Mouse (Mus musculus) layer of hippocampus, postnatal 10 days (tissue): ENCODE data around the gene Lrpprc. TPM values are rescaled to one million over a fixed set of nuclear protein-coding genes. Genes with fewer than 3 reads are reported as not detected.
A peak's percentile ranks its signal among the peaks of the same experiment; 100 is the strongest.

Experiments used
- DNase-seq, 2 experiments: peaks; one replicate each; pipeline ENCODE4 v3.0.0; 2021; ENCODE audit warnings: low spot score in 2 of 2
- total RNA-seq, 2 experiments: library from RNA; stranded (reverse); gene quantifications; 2 replicates each; pipeline ENCODE4 v1.2.3; 2021

Lrpprc gene
- total RNA-seq, 2 experiments from 2014 or later: 67.2 to 75.3 TPM

DNA sequence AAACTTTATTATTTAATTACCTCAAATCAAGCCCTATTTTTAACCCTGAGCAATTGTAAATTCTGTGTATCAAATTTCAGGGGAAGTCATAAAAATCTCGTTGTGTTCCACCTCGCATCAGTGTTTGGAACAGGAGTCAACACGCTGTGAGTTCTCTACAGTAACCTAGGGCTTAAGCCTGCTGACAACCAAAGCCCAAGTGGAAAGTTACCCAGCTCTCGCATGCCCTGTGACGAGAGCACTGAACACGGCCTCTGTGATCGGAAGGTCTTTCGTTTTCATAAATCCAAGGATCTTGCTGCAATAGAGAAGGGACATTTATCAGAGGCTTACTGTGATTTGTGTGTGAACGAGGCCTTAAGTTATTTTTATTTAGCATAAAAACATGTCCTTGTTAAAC is 18.7 kb downstream of the Lrpprc start:
- no peak for DNase-seq

DNA sequence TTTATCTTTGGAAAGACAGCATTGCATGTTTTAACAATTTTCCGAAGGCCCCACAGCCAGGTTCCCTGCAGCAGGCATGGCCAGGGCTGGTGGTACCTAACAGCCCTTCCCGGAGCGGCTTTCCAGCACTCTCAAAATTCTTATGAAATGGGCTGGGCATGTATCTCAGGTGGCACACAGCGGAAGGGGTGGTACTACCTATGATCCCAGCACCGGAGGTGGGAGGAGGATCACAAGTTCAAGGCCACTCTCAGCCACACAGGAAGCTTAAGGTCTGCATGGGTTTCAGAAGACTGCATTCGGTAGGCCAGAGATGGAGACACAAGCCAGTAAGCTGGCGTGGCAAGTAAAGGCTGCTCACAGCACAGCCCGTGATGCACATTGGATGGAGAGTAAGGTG is 31.6 kb downstream of the Lrpprc start:
- DNase-seq: no peak

DNA sequence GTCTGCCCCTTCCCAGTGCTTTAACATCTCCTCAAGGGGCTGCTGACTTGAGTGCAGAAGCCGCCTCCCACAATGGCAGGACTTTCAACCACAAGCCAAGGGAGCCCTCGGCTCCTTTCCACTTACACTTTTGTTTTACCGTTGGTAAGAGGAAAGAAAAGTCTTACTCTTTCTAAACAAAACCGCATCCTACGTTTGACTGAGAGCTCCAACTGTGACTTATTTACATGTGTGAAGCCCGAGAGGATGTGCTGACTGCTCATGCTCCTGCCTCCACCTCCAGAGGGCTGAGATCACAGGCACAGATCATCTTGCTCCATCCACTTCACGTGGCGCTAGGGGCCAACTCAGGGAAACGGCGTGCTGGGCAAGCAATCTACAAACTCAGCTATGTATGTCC is 32.2 kb downstream of the Lrpprc start:
- DNase-seq: no peak

DNA sequence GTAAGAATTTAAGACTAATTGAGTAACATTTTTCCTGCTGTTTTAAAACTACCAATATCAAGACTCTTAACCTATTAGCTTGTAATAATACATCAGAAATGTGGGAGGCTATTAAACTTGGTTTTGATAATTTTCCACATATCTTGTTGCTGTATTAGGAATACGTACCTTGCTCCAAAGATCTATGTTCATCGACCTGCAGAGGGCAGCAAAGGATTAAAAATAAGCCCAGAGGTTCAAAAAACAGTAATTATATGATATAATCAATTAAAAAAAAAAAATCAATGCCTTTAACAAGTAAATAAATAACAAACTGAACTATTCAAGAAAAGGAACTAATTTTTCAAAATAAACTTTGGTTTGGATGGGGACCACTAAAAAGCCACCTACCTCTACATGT is 34.5 kb downstream of the Lrpprc start:
- DNase-seq: peak; percentile 18 to 38

DNA sequence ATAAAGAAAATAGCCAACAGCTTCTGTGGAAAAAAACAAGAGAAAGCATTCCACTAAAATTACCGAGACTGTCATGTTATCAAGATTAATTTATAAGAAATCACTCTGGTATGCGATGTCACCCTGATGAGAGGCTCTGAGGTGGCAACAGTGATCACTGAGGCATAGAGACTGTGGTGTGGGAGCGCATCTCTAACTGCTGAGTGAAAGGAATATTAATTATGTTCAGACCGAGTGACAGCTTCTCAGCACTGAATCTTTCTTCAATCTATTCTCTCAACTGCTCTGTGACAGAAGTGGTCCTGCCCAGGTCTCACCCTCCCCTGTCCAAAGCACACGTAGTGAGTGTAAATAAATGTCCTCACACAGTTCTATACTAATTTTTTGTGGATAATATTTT is 37.1 kb downstream of the Lrpprc start:
- no peak for DNase-seq

DNA sequence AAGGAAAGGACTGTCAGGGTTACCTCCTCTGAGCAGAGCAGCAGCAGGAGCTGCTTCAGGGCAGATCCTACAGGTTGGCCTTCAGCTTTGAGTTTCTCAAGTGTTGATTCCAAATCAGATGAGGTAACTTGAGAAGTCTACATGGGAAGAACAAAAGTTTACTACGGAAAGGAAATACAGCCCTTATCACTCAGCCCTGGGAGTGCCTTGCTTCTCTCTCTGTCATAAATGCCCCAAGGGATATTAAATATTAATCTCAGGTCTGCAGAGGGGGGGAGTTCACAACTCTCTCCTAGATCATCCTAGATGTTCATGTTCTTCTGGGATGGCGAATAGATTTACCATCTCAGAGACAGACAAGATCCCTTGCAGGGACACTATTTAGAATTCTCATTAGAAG is 38.3 kb downstream of the Lrpprc start:
- no peak for DNase-seq

DNA sequence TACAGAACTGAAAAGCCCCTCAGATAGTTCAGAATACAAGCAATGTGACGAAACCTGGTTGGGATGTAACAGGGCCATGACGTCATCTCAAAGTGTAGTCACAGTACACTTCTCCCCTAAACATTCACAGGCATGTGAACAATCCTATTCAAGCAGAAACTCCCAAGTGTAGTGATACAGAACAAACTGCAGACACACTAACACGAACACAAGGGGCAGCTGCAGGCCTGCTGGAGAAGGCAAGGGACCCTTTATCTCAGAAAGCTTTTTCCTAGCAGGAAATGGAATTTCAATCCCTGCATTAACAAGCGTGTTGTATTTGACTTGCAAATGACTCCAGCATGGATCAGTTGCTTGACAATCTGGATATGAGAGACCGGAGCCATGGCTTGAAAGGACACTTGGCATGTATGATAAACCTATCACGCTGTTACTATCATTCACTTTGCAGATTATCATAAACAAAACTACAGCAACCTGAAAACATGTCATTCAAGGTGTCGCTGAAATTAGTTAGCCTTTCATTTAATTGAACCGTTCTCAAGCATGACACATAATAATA is 38.9 kb downstream of the Lrpprc start:
- DNase-seq: no peak

DNA sequence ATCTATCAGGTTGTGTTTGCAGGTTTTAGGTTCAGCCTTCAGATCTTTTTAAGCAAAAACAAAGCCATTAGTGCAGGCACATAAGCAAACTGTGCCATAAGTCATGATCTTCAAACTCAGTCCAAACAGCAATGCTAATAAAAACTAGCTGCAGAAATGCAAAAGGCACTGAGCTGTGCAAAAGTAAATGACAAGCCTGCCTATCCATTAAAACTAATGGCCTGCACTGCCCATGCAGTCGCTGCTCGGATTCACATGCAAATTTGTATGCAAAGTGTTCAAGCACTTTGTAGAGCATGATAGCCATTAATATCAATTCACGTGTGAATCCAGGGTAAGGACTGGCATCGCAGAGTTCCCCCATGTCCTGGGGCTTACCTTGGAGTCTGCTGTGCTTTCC is 40.5 kb downstream of the Lrpprc start:
- DNase-seq: no peak

DNA sequence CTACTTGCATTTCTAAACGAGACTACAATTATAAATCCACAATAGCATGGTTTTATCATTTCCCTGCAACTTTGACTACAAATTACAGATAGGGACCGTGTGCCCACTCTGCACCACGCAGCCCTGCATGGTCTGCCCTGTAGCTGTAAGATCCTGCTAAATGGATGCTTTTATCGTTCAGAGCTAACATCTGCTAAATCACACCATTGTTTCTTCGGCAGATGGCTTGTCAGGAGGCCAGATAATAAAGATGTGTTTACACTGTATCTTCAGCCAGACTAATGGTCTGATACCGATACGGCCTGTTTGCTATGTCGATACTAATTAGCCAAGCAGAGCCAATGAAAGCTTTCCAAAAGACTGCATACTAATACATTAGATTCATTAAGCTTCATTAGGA is 41.3 kb downstream of the Lrpprc start:
- DNase-seq: no peak

DNA sequence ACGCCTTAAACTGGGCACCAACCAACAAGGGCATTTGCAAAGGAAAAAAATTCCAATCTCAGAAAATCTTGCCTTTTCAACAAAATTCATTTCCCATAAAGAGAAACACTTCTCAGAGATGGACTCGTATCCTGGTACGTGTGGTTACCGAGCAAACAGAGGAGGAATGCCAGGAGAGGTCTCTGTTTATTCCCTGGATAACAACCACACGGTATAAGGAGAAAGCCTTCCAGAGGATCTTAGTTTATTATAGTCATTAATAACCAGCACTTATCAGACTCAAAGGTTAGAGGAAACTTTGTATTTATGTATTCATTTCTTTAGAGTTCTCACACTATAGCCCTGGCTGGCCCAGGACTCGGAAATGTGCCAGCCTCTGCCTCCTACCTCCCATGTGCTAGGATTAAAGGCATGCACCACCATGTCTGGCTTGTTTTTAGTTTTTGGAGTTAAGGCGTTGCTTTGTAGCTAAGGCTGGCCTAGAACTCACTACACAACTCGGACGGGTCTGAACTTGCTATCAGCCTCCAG is 42.4 kb downstream of the Lrpprc start:
- DNase-seq: no peak

DNA sequence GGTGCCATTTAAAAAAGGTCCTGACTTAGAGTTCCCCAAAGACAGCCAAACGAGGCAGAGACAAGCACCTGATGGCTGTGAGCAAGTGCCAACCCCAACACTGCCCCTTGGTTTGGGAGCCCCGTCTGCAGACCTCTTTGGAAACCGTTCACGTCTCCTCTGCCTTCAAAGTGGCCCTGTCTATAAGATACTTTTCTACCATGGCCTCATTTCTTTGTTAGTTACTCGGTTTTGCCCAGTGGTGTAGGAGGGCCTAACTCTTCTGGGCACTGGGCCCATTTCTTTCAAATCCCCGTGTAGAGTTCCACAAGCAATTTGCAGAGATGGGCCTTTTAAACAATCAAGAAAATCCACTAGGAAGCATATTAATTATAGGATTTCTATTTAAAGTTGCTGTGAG is 43.4 kb downstream of the Lrpprc start:
- peak in 1 of 2 experiments; percentile 31 for DNase-seq

DNA sequence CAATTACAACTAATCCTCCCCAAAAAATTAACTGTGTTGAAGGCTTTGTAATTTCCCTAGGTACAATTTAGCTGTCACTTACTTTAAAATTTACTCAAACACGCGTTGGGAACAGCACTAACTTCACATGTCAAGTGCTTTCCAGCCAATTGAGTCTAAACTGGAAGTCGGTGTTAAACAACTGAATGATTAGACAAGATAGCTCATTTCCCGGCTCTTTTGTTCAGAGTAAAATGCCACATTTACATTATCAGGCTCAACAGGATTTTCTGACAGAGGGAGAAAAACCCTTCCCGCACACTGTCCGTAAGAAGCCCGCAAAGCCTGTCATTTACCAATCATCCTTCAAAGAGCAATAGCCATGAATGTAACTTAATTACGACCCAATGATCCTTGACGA is 45.6 kb downstream of the Lrpprc start:
- no peak for DNase-seq

DNA sequence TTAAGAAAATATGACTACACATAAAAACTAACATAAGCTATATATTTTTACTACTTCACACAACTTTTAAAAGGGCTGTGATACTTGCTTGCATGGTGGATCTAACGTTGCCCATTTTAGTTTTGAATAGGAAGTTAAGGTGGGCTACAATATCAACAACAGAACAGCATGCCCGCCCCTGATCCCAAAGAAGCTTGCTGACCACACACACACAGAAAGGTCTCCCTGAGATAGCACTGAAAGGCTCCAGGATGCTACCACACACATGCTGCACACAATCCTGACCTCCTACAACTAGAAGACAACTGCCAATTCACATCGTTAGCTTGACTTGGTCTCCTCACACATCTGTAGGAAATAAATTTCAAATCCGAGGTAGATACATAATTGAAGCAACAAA is 46.3 kb downstream of the Lrpprc start:
- DNase-seq: no peak

DNA sequence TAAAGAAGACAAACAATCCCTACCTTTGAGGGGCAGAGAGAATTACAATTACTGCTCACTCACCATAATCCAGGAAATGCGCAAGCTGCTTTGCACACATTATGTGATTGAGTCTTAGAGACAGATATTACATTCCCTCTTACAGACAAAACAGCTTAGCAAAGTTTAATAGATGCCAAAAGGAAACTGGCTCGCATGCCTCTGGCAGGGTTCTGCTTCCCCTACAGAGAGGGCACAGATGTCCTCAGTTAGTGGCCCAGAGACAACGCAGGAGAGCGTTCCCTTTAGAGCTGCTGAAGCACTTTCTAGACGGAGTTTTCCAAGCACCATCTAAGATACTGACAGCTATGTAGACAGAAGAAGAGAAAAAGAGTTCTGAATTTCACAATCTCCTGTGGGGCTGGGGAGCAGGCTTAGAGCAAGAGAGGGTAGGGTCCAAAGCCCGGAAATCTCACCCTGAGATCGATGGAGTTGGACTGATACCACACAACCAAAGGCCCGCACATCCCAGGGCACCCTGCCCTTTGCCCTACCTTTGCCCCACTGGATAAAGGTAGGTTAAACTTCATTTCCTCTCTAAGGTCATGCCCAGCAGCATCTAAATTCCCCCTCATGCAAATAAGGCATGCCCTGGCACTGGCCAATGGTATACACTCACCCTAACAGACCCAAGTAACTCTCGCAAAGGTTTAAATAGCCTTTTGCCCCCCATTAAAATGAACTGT is 52.4 kb downstream of the Lrpprc start:
- DNase-seq: no peak

DNA sequence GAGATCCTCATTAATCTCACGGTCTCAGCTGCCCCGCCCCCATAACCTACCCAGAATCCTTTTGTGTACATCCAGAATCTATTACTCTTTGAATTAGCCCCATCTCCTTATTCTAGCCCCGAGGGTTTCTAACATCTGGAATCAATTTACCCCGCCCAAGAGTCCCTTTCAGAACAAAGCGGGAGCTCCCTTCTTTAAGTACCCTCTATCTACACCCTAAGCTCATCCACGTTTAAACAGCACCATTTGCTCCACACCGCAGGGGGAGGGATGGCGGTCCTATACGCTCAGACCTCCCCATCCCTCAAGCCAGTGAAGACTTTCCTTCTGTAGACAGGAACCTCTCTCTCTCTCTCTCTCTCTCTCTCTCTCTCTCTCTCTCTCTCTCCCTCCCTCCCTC is 53.9 kb downstream of the Lrpprc start:
- no peak for DNase-seq

DNA sequence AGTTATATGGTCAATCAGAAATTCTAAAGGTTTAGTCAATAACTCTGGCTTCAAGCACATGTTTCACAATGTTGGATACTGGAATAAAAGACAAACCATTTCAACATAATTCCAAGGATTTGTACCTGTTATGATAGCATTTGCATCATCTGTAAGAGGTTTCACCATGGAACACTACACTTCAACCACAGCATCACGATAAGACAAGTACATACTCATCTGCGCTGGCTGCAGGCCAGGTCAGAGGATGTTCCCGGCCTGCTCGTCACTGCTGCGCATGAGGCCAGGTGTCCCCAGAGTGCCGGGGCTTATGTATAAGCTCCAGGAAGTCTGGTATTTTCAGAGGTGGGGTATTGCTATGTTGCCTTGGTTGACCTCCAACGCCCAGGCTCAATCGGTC is 58.0 kb downstream of the Lrpprc start:
- no peak for DNase-seq

DNA sequence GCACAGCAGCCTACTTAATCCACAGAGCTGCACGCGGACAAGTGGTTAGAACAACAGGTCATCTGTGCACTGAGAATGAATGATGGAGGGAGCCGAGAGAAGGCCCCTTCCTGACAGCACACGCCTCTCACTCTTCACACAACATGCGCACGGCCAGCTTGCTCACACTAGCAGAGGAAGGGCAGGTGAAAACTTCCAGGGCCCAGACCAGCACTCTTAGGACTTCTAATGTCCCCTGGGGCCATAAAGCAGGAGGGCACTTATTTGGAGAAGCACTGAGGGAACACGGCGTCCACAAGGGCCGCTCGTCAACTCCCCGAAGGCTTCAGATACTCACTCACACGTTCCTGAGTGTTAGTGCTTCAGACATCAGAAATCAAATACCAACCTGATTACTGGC is 59.2 kb downstream of the Lrpprc start:
- DNase-seq: no peak

DNA sequence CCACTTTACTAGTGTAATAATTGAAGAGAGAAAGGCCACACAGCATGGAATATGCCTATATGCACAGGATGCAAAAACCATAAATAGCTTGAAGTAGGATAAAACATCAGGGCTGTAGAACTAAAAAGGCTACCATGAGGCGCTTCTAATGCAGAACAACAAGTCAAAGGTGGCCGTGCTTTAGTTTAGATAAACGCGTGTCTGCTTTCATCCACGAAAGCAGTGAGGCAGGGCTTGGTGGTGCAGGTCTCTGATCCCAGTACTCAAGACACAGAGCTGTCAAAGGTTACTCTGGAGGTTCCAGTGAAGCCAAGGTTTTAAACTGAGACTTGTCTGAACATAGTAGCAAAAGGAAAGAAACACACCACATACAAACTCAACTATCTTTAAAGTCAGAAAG is 61.4 kb downstream of the Lrpprc start:
- DNase-seq: no peak

DNA sequence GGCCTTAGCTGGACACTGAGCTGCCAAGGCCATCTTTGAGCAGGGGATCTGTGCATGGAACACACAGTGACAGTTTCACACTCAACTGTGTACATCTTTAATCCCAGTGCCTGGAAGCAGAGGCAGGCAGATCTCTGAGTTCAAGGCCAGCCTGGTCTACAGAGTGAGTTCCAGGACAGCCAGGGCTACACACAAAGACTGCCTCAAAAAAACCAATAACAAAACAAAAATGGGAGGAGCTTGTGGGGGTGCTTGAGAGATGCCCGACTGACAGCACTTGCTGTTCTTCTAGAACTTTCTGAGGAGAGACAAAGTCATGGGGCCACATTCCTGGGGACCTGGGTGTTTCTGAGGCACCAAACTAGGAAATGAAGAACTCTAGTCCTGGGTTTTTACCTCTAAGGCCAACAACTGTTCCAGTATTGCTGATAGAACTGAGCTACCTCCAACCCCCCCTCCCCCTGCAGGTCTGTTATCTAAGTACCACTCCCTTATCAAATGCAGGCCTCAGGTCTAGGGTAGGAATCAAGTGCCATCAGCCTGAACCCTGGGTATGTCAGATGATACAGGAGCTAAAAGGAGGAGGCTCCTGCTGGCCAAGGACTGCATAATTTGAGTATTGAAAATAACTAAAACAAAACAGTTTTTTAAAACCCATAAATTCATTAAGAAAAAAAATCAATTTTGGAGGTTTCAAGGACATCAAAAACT is 62.2 kb downstream of the Lrpprc start:
- DNase-seq: no peak

DNA sequence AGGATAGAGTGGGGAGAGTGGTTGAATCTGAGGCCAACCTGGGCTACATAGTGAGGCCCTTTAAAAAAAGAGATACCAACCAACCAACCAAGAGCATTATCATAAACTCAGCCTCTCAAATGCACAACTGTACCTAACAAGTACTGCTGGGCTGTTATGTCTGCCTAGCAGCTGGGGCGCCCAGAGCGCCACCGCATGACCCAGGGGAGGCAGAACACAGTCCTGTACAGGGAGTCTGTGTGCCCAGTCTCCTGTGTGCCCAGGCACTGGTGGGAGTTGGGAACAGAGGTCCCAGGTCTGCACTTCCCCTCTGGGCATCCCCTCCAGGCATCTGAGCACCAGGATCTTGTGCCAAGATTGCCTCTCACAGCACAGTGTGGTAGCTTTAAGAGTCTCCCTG is 65.4 kb downstream of the Lrpprc start:
- DNase-seq: no peak

DNA sequence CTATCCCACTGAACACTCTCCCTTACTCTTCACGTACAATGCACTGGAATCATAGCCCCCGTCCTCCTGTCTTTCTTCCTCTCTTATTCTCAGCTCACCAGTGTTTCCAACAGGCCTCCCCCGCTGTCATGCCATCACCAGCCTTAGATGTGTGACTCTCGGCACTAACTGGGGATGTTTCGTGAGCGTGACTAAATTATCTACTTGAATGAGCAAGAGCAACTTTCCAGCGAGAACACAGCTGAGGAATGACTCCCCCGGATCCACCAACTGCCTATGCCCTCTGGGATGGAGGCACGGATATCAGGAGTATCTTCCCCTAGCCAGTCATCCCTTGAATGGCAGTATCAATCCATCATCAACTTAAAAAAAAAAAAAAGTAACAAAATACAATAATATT is 66.6 kb downstream of the Lrpprc start:
- no peak for DNase-seq

DNA sequence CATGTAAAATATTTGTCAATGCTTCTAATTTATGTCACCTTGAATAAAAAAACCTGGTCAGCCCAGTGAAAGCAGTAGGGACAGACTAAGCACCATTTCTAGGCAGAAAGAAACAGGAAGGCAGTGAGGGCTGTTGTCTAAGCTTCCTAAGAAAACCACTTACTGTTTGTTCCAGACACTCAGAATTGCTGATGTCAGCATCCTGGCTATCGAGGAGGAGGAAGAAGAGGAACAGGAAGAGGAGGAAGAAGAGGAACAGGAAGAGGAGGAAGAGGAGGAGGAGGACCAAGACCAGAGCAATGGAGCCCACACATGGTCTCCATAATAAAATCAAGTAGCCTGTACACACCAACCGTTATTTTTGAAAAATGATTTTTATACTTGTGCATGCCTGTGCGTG is 71.5 kb downstream of the Lrpprc start:
- no peak for DNase-seq

DNA sequence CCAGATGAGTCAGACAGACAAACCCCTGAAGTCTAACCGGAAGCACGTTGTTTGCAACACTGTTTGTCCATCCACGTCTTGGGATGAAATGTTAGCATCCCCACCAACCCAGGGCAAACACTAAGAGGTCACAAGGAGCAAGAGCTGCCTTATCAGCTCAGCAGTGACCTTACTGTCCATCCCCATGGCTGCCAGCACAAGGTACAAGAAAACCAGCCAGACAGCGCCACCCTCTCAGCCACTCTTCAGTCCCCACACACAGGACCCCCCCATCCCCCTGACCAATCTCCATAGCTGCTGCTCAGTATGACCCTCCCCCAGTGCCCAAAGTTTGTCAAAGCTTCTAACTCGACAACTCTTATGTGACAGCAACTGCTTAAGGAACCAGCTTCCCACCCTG is 73.2 kb downstream of the Lrpprc start:
- no peak for DNase-seq
